8 mouse cellular contexts compared by ENCODE assay signal in genomic region chr11:115181913-115182638, GRCm38 (mm10). TPM values are rescaled to one million over a fixed set of nuclear protein-coding genes. Genes with fewer than 3 reads are reported as not detected.
A peak's percentile ranks its signal among the peaks of the same experiment; 100 is the strongest.
DNase-seq lines count a peak whose midpoint lies in the region; ATAC-seq and TF ChIP-seq lines count a peak whose summit lies in the region.

No protein-coding gene starts in this region.

- peak; percentile 96 for TF ChIP-seq CTCF in ES-Bruce4 (IDR thresholded peaks at IDR 0.05; ENCODE audit: low read depth, low read length)
- TF ChIP-seq CTCF in lung, adult 2 months (IDR thresholded peaks at IDR 0.05; ENCODE audit: insufficient read depth, low read length): peak; percentile 92

- TF ChIP-seq POLR2A in ES-Bruce4 (IDR thresholded peaks at IDR 0.05; ENCODE audit: insufficient read depth, low read length): no peak
- no peak for TF ChIP-seq POLR2A in lung, adult 2 months (IDR thresholded peaks at IDR 0.05; ENCODE audit: borderline replicate concordance, extremely low read depth, low read depth, low read length)

- peak; percentile 74 for DNase-seq in A20 (ENCODE audit: low read depth, low spot score)
- peak; percentile 76 for DNase-seq in cerebellum, adult 11-12 months
- peak; percentile 76 for DNase-seq in gastrocnemius, adult 18-20 months (ENCODE audit: low spot score)
- peak; percentile 88 for DNase-seq in lung, adult 2 months
- DNase-seq in right cerebral cortex, postnatal 10 days (ENCODE audit: low spot score in 2 of 2): peak; percentile 72 to 86
- peak; percentile 88 for DNase-seq in urinary bladder, postnatal 14 days (ENCODE audit: low spot score)

- no peaks in the 10 kb centered on the region for H3K9me3 ChIP-seq in ES-Bruce4 (replicated peaks; ENCODE audit: control insufficient read depth, insufficient read depth, low read length, poor library complexity, severe bottlenecking)
- H3K9me3 ChIP-seq in kidney, embryonic 14.5 days (ENCODE audit: control insufficient read depth, low read length): no peaks in the 10 kb centered on the region

- H3K9ac ChIP-seq in ES-Bruce4 (ENCODE audit: low read depth, poor library complexity, severe bottlenecking): no peak overlapping the region
- H3K9ac ChIP-seq in kidney, embryonic 14.5 days (ENCODE audit: low read depth, low read length): no peak overlapping the region

- ATAC-seq in kidney, embryonic 14.5 days (ENCODE audit: low FRiP score, low TSS enrichment): 0 out of 2 replicates have a peak, but pooled peaks have one; percentile 9

- H3K4me3 ChIP-seq in ES-Bruce4 (ENCODE audit: low read depth, low read length): no peak overlapping the region
- no peak overlapping the region for H3K4me3 ChIP-seq in kidney, embryonic 14.5 days (ENCODE audit: low read length)
- no peak overlapping the region for H3K4me3 ChIP-seq in lung, adult 2 months (replicated peaks; ENCODE audit: extremely low read depth, low read depth, low read length)

- 0 out of 2 replicates have a peak, but pooled peaks cover 7% of the 10 kb centered on the region for H3K36me3 ChIP-seq in ES-Bruce4 (ENCODE audit: control insufficient read depth, insufficient read depth, low read length, poor library complexity, severe bottlenecking)
- peaks cover 17% of the 10 kb centered on the region; the same call in 1 of the 2 replicates for H3K36me3 ChIP-seq in kidney, embryonic 14.5 days (ENCODE audit: control insufficient read depth, insufficient read depth, low read length)

- no peaks in the 10 kb centered on the region for H3K27me3 ChIP-seq in ES-Bruce4 (ENCODE audit: control insufficient read depth, insufficient read depth, low read length, poor library complexity, severe bottlenecking)
- no peaks in the 10 kb centered on the region for H3K27me3 ChIP-seq in kidney, embryonic 14.5 days (ENCODE audit: control insufficient read depth, insufficient read depth, low read length)

- no peak overlapping the region for H3K4me2 ChIP-seq in kidney, embryonic 14.5 days (replicated peaks; ENCODE audit: low read depth, low read length)

- TF ChIP-seq EP300 in ES-Bruce4 (IDR thresholded peaks at IDR 0.05; ENCODE audit: insufficient read depth, low read depth, low read length): peak; percentile 53; the same call in 1 of the 2 replicates

- peaks cover 6% of the 10 kb centered on the region for H3K4me1 ChIP-seq in ES-Bruce4 (ENCODE audit: control insufficient read depth, insufficient read depth, low read length)
- peaks cover 23% of the 10 kb centered on the region for H3K4me1 ChIP-seq in kidney, embryonic 14.5 days (ENCODE audit: control insufficient read depth, insufficient read depth, low read length)
- peaks cover 6% of the 10 kb centered on the region; the same call in 1 of the 2 replicates for H3K4me1 ChIP-seq in lung, adult 2 months (ENCODE audit: control insufficient read depth, insufficient read depth, low read length)

- no peak overlapping the region for H3K27ac ChIP-seq in ES-Bruce4 (ENCODE audit: insufficient read depth, low read length)
- H3K27ac ChIP-seq in kidney, embryonic 14.5 days (ENCODE audit: low read depth, low read length): no peak overlapping the region

- WGBS in kidney, embryonic 14.5 days: 22% methylated on average over 12 of the region's 12 CpGs
- 24% methylated on average over 12 of the region's 12 CpGs for WGBS in lung, adult 2 months

RNA-seq across cellular contexts. Expression of gene Tmem104, which starts 5.2 kb away (rescaled TPM):
- 4.8 and 8.0 TPM in 2 replicates for polyA plus RNA-seq in ES-Bruce4 (2011; ENCODE audit: insufficient read depth, insufficient read length, low read depth, missing spikeins)
- total RNA-seq in gastrocnemius, adult 18-20 months (2021): 1 to 10 TPM; 7.5 to 7.9 TPM
- polyA plus RNA-seq in kidney, embryonic 14.5 days (2014; fragmentation: Nextera tagmentation; extraction: Ambion mirVana): 6.3 and 10.3 TPM in 2 replicates
- polyA plus RNA-seq in lung, adult 2 months (2012; rRNA removed): 19.1 and 21.6 TPM in 2 replicates

RNA-seq across cellular contexts. Expression of gene Nat9, which starts 5.6 kb away (rescaled TPM):
- polyA plus RNA-seq in ES-Bruce4 (2011; ENCODE audit: insufficient read depth, insufficient read length, low read depth, missing spikeins): 13.1 and 16.2 TPM in 2 replicates
- 10 to 100 TPM; 12.6 to 20.2 TPM for total RNA-seq in gastrocnemius, adult 18-20 months (2021)
- 18.2 and 18.4 TPM in 2 replicates for polyA plus RNA-seq in kidney, embryonic 14.5 days (2014; fragmentation: Nextera tagmentation; extraction: Ambion mirVana)
- polyA plus RNA-seq in lung, adult 2 months (2012; rRNA removed): 18.8 and 26.4 TPM in 2 replicates

RNA-seq across cellular contexts. Expression of gene Slc9a3r1, which starts 18.9 kb away (rescaled TPM):
- 73.2 and 77.8 TPM in 2 replicates for polyA plus RNA-seq in ES-Bruce4 (2011; ENCODE audit: insufficient read depth, insufficient read length, low read depth, missing spikeins)
- 1 to 10 TPM; 1.6 to 1.9 TPM for total RNA-seq in gastrocnemius, adult 18-20 months (2021)
- 81.5 and 110 TPM in 2 replicates for polyA plus RNA-seq in kidney, embryonic 14.5 days (2014; fragmentation: Nextera tagmentation; extraction: Ambion mirVana)
- 46.8 and 60.1 TPM in 2 replicates for polyA plus RNA-seq in lung, adult 2 months (2012; rRNA removed)

RNA-seq across cellular contexts. Expression of gene Cd300lf, which starts 48.3 kb away (rescaled TPM):
- 1.1 TPM in 1 of 2 replicates, not detected in the other for polyA plus RNA-seq in ES-Bruce4 (2011; ENCODE audit: insufficient read depth, insufficient read length, low read depth, missing spikeins)
- total RNA-seq in gastrocnemius, adult 18-20 months (2021): not detected
- polyA plus RNA-seq in kidney, embryonic 14.5 days (2014; fragmentation: Nextera tagmentation; extraction: Ambion mirVana): 0.26 TPM in 2 replicates
- polyA plus RNA-seq in lung, adult 2 months (2012; rRNA removed): 12.2 and 20.6 TPM in 2 replicates
